Mouse (Mus musculus): ENCODE measurements around the gene Mlxipl.

Gene Mlxipl

GRCm38 (mm10) chr5:135183131-135183861 is 93.6 kb downstream of the Mlxipl start:
- DNase-seq (ENCODE audit: low spot score in 2 of 2): no peak

- DNase-seq (ENCODE audit: low spot score in 2 of 2): no peak
Measured at GRCm38 (mm10) chr5:135185016-135185415, 95.3 kb downstream of the Mlxipl start.

- DNase-seq (ENCODE audit: low spot score in 2 of 2): no peak
Measured at GRCm38 (mm10) chr5:135185596-135185995, 95.9 kb downstream of the Mlxipl start.

DNA sequence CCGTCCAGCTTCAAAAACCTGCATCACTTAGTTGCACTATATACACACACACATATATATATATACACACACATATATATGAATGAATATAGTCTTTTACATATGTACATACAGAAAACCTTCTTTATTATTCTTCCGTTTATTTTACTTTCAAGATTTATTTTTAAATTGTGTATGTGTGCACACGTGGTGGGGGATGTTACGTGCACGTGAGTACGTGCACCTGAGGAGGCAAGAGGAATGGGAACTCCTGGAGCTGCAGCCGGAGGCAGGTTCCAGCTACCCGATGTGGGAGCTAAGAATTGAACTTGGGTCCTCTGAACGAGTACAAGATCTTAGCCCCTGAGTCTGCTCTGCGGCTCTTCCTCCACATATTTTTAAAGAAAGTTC is 96.5 kb downstream of the Mlxipl start:
- DNase-seq (ENCODE audit: low spot score in 2 of 2): no peak

DNA sequence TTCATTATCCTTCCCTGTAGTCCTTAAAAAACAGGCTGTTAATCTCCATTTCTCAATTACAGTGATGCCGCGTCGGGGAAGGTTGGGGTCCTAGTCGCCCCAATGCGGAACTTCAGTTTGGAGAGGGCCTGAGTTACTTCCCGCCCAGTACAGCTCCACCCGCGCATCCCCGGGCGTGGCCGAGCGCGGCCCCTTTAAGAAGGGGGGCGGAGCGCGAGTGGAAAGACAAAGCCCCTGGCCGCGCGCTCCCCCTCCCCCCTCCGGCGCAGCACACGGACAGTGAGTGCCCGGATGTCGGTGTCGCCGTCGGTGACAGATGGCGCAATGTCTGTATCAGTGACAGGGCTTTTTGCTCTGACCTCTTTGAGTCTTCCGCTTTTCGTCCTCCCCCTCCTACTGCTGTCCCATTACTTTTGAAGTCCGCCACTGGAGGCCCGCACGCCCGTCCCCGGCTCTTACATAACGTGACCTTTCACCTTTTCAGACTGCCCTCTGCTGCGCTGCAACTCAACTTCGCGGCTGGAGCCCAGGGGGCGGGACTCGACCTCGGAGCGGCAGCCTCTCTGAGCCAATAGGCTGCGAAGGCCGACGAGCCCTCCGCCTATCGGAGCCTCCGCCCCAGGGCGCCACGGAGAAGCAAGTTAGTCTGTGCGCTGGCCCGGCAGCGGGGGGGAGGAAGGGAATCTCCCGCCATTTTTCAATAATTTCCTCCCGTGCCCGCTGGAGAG is 97.1 kb downstream of the Mlxipl start, which contains the start of gene Baz1b:
Gene Baz1b, plus strand, starts transcription at position 644 of the 728 bp plus-strand sequence.
- DNase-seq (ENCODE audit: low spot score in 2 of 2): peak; percentile 95 to 98

GRCm38 (mm10) chr5:135187349-135188213 is 97.9 kb downstream of the Mlxipl start:
- DNase-seq (ENCODE audit: low spot score in 2 of 2): peak in 1 of 2 experiments; percentile 27

Data from urinary bladder, postnatal 36 days (tissue).